Mouse (Mus musculus) hindbrain, embryonic 12.5 days (tissue): Measurements from ENCODE around the gene Tpd52l1. TPM values are rescaled to one million over a fixed set of nuclear protein-coding genes. Genes with fewer than 3 reads are reported as not detected.
A peak's percentile ranks its signal among the peaks of the same experiment; 100 is the strongest.

Experiments
- ATAC-seq: fragments of 200-750 bp; cut with Nextera tagmentation; 2 replicates; pipeline ENCODE4 v1.8.0; 2017; ENCODE audit warnings: moderate TSS enrichment; ENCODE audit not compliant: low FRiP score
- H3K27ac ChIP-seq: fragments of 300-500 bp; sonication (generic); 2 replicates; pipeline ENCODE4 v1.5.1; 2016; ENCODE audit warnings: mild to moderate bottlenecking
- H3K27me3 ChIP-seq: fragments of 300-500 bp; sonication (generic); 2 replicates; pipeline ENCODE4 v1.6.1; 2016; ENCODE audit warnings: mild to moderate bottlenecking
- H3K36me3 ChIP-seq: fragments of 300-500 bp; sonication (generic); 2 replicates; pipeline ENCODE4 v1.6.1; 2016; ENCODE audit warnings: mild to moderate bottlenecking
- H3K4me1 ChIP-seq: fragments of 300-500 bp; sonication (generic); 2 replicates; pipeline ENCODE4 v1.6.1; 2016
- H3K4me2 ChIP-seq: fragments of 300-500 bp; sonication (generic); replicated peaks from 2 replicates; pipeline ENCODE4 v1.6.1; 2016; ENCODE audit warnings: mild to moderate bottlenecking
- H3K4me3 ChIP-seq: fragments of 300-500 bp; sonication (generic); 2 replicates; pipeline ENCODE4 v1.5.1; 2016; ENCODE audit warnings: mild to moderate bottlenecking
- H3K9ac ChIP-seq: fragments of 300-500 bp; sonication (generic); 2 replicates; pipeline ENCODE4 v1.6.1; 2016; ENCODE audit warnings: mild to moderate bottlenecking, moderate library complexity
- H3K9me3 ChIP-seq: fragments of 300-500 bp; sonication (generic); replicated peaks from 2 replicates; pipeline ENCODE4 v1.6.1; 2016; ENCODE audit warnings: mild to moderate bottlenecking
- WGBS: fragments of 180-500 bp; shearing (Covaris S2); methylation state at CpG from one replicate; pipeline ENCODE4 v1.1.7; 2016; 5-methylcytosine and 5-hydroxymethylcytosine counted together
- polyA plus RNA-seq: library from polyadenylated mRNA; unstranded; fragments of >200 nt; fragmentation: Nextera tagmentation; extraction: Ambion mirVana; gene quantifications from 2 replicates; pipeline ENCODE4 v1.2.1, GENCODE M21; 2016

Tpd52l1 gene
- polyA plus RNA-seq, 1 experiment from 2014 or later: 43.3 TPM

DNA sequence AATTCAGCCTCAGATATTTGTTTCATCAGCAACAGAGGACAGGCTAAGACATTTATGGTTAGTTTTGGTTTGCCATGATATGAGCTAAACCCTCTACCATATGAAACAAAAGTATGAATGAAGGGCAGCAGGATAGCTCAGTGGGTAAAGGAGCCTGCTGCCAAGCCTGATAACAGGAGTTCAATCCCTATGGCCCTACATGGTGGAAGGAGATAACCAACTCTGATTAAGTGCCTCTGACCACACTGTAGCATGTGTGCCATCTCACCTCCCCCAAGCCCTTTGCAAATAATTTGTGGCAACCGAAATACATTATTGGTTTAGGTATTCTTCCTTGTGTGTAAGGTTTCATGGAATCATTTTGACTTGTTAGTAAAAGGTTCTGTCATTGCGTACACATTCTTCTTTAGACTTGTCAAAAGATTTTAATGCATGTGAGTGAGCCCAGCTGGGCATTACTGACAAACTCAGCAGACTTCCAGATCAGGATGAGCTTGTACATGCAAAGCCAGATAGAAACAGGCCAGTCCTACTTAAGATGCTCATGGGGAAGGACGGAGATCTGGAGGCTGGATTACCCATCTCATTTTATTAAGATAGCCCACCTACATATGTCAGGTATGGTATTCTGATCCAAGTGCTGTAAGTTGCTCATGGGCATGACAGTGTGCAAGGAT lies 115.3 kb downstream of the Tpd52l1 start:
- no peaks in the 10 kb centered on the region for H3K9me3 ChIP-seq
- H3K27ac ChIP-seq: no peak overlapping the region
- H3K4me1 ChIP-seq: no peaks in the 10 kb centered on the region
- H3K36me3 ChIP-seq: peaks cover 15% of the 10 kb centered on the region
- H3K9ac ChIP-seq: no peak overlapping the region
- H3K27me3 ChIP-seq: no peaks in the 10 kb centered on the region
- ATAC-seq: no peak
- no peak overlapping the region for H3K4me3 ChIP-seq
- 88% methylated on average over 3 of the region's 3 CpGs for WGBS
- H3K4me2 ChIP-seq: no peak overlapping the region

DNA sequence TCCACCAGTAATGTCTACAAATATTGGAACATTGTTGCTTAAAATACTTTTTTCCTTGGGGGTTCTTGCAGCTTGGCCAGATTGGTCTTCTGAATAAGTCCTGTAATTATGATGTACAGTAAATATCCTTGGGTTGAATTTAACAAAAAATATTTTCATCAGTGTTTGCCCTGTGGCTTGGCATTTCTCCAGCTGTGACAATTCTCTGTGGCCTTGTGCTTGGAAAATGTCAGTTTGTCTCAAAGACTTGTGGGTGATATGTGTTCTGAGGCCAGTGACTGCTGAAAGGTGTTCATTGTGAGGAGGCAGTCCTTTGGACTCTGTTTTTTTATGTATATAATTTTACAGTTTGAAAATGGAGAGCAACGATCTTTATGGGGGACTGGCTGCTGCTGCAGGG lies 116.3 kb downstream of the Tpd52l1 start:
- 95% methylated on average over 1 of the region's 1 CpGs for WGBS
- Histone ChIP-seq H3K27me3 (no peaks in the 10 kb centered on the region), H3K4me3 (no peak overlapping the region), H3K27ac (no peak overlapping the region), H3K4me2 (no peak overlapping the region), H3K4me1 (no peaks in the 10 kb centered on the region), H3K9ac (no peak overlapping the region), H3K9me3 (no peaks in the 10 kb centered on the region), H3K36me3 (peaks cover 15% of the 10 kb centered on the region)
- ATAC-seq: no peak

GRCm38 (mm10) chr10:31318491-31318890 lies 127.3 kb downstream of the Tpd52l1 start:
- ATAC-seq: no peak
- peaks cover 5% of the 10 kb centered on the region; the same call in 1 of the 2 replicates for H3K4me1 ChIP-seq
- no peak overlapping the region for H3K4me2 ChIP-seq
- no peak overlapping the region for H3K4me3 ChIP-seq
- no peak overlapping the region for H3K27ac ChIP-seq
- no peaks in the 10 kb centered on the region for H3K9me3 ChIP-seq
- 91% methylated on average over 5 of the region's 5 CpGs for WGBS
- H3K27me3 ChIP-seq: no peaks in the 10 kb centered on the region
- H3K9ac ChIP-seq: no peak overlapping the region
- peaks cover 15% of the 10 kb centered on the region for H3K36me3 ChIP-seq

- peaks cover 5% of the 10 kb centered on the region; the same call in 1 of the 2 replicates for H3K4me1 ChIP-seq
- peak within 1 kb of the TSS; percentile 73 for H3K9ac ChIP-seq
- peaks cover 11% of the 10 kb centered on the region for H3K36me3 ChIP-seq
- 4% methylated on average over 41 of the region's 44 CpGs for WGBS
- H3K4me2 ChIP-seq: peak within 1 kb of the TSS; percentile 66
- peak; percentile 98 for ATAC-seq
- no peaks in the 10 kb centered on the region for H3K27me3 ChIP-seq
- H3K9me3 ChIP-seq: no peaks in the 10 kb centered on the region
- H3K4me3 ChIP-seq: peak within 1 kb of the TSS; percentile 74
- peak within 1 kb of the TSS; percentile 85 for H3K27ac ChIP-seq
Measured at GRCm38 (mm10) chr10:31312865-31313848, 132.6 kb downstream of the Tpd52l1 start, which contains the start of gene Hddc2. Gene Hddc2 (plus strand): TSS chr10:31313383.

DNA sequence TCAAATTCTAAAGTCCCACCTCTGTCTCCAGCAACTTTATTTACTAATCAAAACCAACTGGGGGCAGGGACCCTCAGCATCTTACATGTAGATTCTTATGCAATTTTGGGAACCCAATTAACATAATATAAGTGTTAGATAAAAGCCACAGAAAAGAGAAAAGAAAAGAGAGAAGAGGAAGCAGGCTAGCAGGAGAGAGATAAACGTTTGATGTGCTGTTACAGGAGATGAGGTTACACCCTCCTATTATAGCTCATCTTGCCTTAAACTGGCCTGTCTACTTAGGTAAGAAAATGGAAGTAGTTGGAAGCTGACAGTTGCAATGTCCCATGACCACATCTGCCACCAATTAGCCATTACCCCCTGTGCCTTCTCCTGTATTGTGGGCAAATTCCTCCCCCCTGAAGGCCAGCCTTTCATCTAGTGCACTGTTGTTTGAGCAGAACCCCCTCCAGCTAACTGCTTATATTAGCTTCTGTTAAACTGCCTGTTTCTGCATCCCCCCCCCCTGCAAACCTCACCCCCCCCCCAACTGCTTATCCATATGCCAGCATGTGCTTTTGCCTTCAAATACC lies 138.6 kb downstream of the Tpd52l1 start:
- no peaks in the 10 kb centered on the region for H3K9me3 ChIP-seq
- 17% methylated on average over 1 of the region's 1 CpGs for WGBS
- no peak overlapping the region for H3K4me3 ChIP-seq

DNA sequence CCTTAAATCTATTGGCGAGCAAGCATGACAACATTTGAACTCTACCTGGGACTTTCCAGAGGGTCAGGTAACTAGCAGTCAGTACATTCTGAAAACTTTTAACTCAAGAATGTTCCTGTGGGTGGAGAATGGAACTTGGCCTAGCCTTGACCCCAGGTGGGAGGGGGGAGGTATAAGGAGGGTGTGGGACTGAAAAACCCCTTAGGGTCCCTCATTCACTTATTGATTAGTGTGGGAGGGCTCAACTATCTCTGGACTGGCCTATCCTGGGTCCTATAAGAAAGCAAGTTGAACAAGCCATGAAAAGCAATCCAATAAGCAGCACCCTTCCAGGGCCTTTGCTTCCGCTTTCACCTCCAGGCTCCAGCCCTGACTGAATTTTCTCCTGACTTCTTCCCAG lies 142.3 kb downstream of the Tpd52l1 start:
- H3K36me3 ChIP-seq: no peaks in the 10 kb centered on the region
- no peaks in the 10 kb centered on the region for H3K27me3 ChIP-seq
- no peak overlapping the region for H3K4me2 ChIP-seq
- no peak overlapping the region for H3K4me3 ChIP-seq
- no peak overlapping the region for H3K27ac ChIP-seq
- WGBS: 95% methylated on average over 2 of the region's 2 CpGs
- no peaks in the 10 kb centered on the region for H3K9me3 ChIP-seq
- no peak for ATAC-seq
- H3K9ac ChIP-seq: no peak overlapping the region
- no peaks in the 10 kb centered on the region for H3K4me1 ChIP-seq

More for the DNA sequence above, 138.6 kb downstream of the Tpd52l1 start:
- H3K4me2 ChIP-seq: no peak overlapping the region
- no peaks in the 10 kb centered on the region for H3K36me3 ChIP-seq
- no peaks in the 10 kb centered on the region for H3K4me1 ChIP-seq
- H3K9ac ChIP-seq: no peak overlapping the region
- no peak overlapping the region for H3K27ac ChIP-seq
- H3K27me3 ChIP-seq: no peaks in the 10 kb centered on the region
- no peak for ATAC-seq

DNA sequence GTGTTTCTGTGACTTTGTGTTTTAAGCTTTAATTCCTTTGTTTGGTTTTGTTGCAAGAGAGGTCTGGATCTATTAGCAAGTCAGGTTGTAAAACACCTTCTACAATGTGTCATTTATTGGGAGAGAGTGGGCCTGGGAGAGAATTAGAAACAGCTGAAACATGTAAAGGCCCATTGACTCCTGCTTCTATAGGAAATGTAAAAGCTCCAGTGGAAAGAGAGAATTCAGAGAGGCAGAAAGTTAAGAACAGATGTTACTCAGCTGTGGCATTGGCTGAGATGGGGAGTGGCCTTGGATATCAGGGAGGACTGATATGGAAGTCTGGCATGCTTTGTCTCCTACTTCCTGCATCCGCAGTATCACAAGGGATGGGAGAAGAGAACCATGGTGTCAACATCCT lies 145.5 kb downstream of the Tpd52l1 start:
- no peaks in the 10 kb centered on the region for H3K36me3 ChIP-seq
- 90% methylated on average over 1 of the region's 1 CpGs for WGBS
- H3K27me3 ChIP-seq: no peaks in the 10 kb centered on the region
- no peak for ATAC-seq
- no peaks in the 10 kb centered on the region for H3K4me1 ChIP-seq
- H3K9ac ChIP-seq: no peak overlapping the region
- H3K4me3 ChIP-seq: no peak overlapping the region
- no peak overlapping the region for H3K4me2 ChIP-seq
- no peaks in the 10 kb centered on the region for H3K9me3 ChIP-seq
- H3K27ac ChIP-seq: no peak overlapping the region

GRCm38 (mm10) chr10:31298921-31299574 lies 146.7 kb downstream of the Tpd52l1 start:
- Histone ChIP-seq H3K9me3 (no peaks in the 10 kb centered on the region), H3K36me3 (no peaks in the 10 kb centered on the region), H3K4me3 (no peak overlapping the region), H3K4me1 (no peaks in the 10 kb centered on the region), H3K27me3 (no peaks in the 10 kb centered on the region), H3K4me2 (no peak overlapping the region), H3K27ac (no peak overlapping the region), H3K9ac (no peak overlapping the region)
- peak; percentile 61 for ATAC-seq
- WGBS: 43% methylated on average over 6 of the region's 6 CpGs

DNA sequence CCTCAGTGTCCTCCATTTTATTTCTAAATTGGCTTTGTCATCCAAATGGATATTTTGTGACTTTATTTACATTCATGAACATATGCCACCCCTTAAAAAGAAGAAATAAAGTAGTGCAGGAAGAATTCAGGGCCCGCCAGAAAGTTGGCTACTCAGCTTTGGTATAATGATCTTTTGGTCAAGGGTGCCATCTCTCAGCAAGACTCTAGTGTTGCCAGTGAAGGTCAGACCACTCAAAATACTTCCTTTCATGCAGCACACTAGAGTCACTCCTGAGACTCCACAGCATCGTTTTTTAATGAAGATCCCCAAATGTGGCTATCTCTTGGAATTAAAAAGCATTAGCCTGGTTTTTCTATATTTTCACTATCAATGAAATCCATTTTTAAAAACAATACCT lies 147.5 kb downstream of the Tpd52l1 start:
- H3K4me1 ChIP-seq: no peaks in the 10 kb centered on the region
- no peak overlapping the region for H3K27ac ChIP-seq
- 63% methylated on average over 2 of the region's 2 CpGs for WGBS
- H3K27me3 ChIP-seq: no peaks in the 10 kb centered on the region
- no peak overlapping the region for H3K4me2 ChIP-seq
- no peak overlapping the region for H3K9ac ChIP-seq
- H3K4me3 ChIP-seq: no peak overlapping the region
- no peak for ATAC-seq
- no peaks in the 10 kb centered on the region for H3K36me3 ChIP-seq
- no peaks in the 10 kb centered on the region for H3K9me3 ChIP-seq

DNA sequence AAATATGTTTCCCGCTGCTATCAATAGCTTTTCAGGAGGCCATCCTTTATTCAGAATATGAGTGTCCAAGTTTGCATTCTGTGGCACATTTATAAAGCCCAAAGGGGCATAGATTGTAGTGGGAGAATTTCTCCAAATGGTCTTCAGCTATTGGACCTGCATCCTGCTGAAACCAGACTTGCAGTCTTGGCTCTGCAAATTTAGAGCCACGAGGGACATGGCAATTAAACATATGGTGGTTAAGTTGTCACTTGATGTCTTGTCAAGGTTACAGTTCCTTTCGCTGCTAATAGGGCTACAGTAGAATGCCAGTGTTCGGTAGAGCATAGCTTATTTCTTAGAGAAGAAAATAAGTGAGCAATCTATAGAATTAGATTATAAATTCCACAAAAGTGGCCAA lies 148.7 kb downstream of the Tpd52l1 start:
- Histone ChIP-seq H3K36me3 (no peaks in the 10 kb centered on the region), H3K9ac (no peak overlapping the region), H3K4me2 (no peak overlapping the region), H3K27ac (no peak overlapping the region), H3K4me1 (no peaks in the 10 kb centered on the region), H3K27me3 (no peaks in the 10 kb centered on the region), H3K9me3 (no peaks in the 10 kb centered on the region), H3K4me3 (no peak overlapping the region)
- ATAC-seq: no peak
- 74% methylated on average over 4 of the region's 4 CpGs for WGBS

DNA sequence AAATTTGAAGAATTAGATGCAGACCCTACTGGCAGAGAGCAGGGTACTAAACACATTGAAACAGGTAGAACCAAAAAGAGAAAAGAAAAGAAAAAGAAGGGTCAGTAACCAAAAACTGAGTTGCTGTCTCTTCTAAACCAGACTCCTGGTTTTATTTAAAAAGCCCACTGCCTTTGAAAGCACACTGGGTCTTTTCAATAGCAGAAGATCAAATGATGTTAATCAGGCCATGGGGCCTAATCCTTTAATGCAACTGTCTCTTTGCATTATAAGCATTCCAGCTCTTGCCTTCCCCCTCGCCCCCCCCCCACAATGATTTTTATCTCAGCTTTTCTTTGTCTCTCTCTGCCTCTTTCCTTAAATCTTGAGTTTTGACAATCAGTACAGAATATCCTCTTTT lies 149.3 kb downstream of the Tpd52l1 start:
- 67% methylated on average over 1 of the region's 1 CpGs for WGBS
- no peaks in the 10 kb centered on the region for H3K36me3 ChIP-seq
- ATAC-seq: no peak

GRCm38 (mm10) chr10:31295705-31296104 lies 150.1 kb downstream of the Tpd52l1 start:
- Histone ChIP-seq H3K4me1 (no peaks in the 10 kb centered on the region), H3K9ac (no peak overlapping the region), H3K9me3 (no peaks in the 10 kb centered on the region), H3K4me3 (no peak overlapping the region), H3K27ac (no peak overlapping the region), H3K4me2 (no peak overlapping the region), H3K36me3 (no peaks in the 10 kb centered on the region), H3K27me3 (no peaks in the 10 kb centered on the region)
- ATAC-seq: no peak
- 44% methylated on average over 5 of the region's 5 CpGs for WGBS

More for the DNA sequence above, 149.3 kb downstream of the Tpd52l1 start:
- Histone ChIP-seq H3K9me3 (no peaks in the 10 kb centered on the region), H3K4me3 (no peak overlapping the region), H3K4me1 (no peaks in the 10 kb centered on the region), H3K27ac (no peak overlapping the region), H3K27me3 (no peaks in the 10 kb centered on the region), H3K9ac (no peak overlapping the region), H3K4me2 (no peak overlapping the region)
